Mouse (Mus musculus): Measurements from ENCODE around the gene D630039A03Rik. TPM values are rescaled to one million over a fixed set of nuclear protein-coding genes. Genes with fewer than 3 reads are reported as not detected.

Gene D630039A03Rik
- polyA plus RNA-seq, 1 experiment: 0.01 TPM

DNA sequence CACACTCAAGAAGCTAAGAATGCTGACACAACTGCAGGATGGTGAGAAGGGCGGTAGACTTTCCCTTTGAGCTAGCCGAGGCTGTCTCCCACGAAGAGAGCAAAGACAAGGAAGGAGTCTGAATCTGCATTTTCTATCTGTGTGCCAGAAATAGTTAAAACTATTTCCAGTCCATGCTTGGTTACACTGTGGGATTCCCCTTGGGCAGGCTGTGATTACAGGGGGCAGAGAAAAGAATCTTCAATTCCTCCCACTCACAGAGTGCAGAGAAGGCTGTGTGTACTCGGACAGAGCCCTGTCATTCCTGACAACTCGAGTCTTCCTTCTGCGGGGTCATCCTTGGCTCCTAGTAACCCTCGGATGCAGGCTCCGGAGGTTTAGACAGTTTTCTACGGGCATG, 49.1 kb downstream of the D630039A03Rik start:
- H3K79me2 ChIP-seq (ENCODE audit: control insufficient read depth, insufficient read depth): peaks cover 78% of the 10 kb centered on the region
- H3K27me3 ChIP-seq (ENCODE audit: control insufficient read depth, insufficient read depth, insufficient read length): no peaks in the 10 kb centered on the region
- no peak overlapping the region for H3K4me3 ChIP-seq
- no peak overlapping the region for H3K4me2 ChIP-seq (ENCODE audit: low read depth)
- no peak overlapping the region for H3ac ChIP-seq (ENCODE audit: control insufficient read depth, insufficient read length)
- TF ChIP-seq TCF12 (IDR thresholded peaks at IDR 0.05; ENCODE audit: insufficient read depth, poor library complexity, severe bottlenecking): no peak
- no peak for TF ChIP-seq MYOG (IDR thresholded peaks at IDR 0.05; ENCODE audit: control insufficient read depth in 1 of 3, insufficient read depth in 1 of 3, insufficient read length in 2 of 3, low read depth in 2 of 3)
- no peak for TF ChIP-seq REST (IDR thresholded peaks at IDR 0.05; ENCODE audit: insufficient read depth, insufficient read length)
- TF ChIP-seq CEBPB (IDR thresholded peaks at IDR 0.05; ENCODE audit: insufficient read depth, poor library complexity, severe bottlenecking): no peak
- TF ChIP-seq TCF3 (IDR thresholded peaks at IDR 0.05; ENCODE audit: insufficient read length, low read depth): no peak
- peaks cover 5% of the 10 kb centered on the region for H3K36me3 ChIP-seq (ENCODE audit: control insufficient read depth, insufficient read depth)

DNA sequence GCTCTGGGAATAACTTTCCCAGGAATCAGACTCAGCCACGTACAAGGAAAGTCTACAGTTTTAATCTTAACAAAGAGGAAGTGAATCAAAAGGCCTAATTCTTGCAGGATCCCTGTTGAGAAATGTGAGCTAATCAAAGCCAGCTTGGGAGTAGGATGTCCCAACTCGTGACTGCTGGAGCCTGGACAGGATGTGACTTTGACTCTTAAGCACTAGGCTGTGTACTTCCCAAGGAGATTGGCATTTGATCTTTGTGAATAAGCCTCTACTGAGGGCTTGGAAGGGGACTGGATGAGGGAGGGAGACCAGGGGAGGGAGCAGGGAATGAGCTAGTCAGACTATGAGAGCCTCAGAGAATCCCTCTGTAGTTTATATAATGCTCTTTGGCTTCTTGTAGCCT, 50.0 kb downstream of the D630039A03Rik start:
- Histone ChIP-seq H3K4me2 (ENCODE audit: low read depth) (no peak overlapping the region), H3K27me3 (ENCODE audit: control insufficient read depth, insufficient read depth, insufficient read length) (no peaks in the 10 kb centered on the region), H3ac (ENCODE audit: control insufficient read depth, insufficient read length) (no peak overlapping the region), H3K36me3 (ENCODE audit: control insufficient read depth, insufficient read depth) (peaks cover 5% of the 10 kb centered on the region), H3K79me2 (ENCODE audit: control insufficient read depth, insufficient read depth) (peaks cover 83% of the 10 kb centered on the region), H3K4me3 (no peak overlapping the region)
- no peak for TF ChIP-seq MYOG (IDR thresholded peaks at IDR 0.05; ENCODE audit: control insufficient read depth in 1 of 3, insufficient read depth in 1 of 3, insufficient read length in 2 of 3, low read depth in 2 of 3)
- TF ChIP-seq USF1 (IDR thresholded peaks at IDR 0.05; ENCODE audit: low read depth): no peak
- no peak for TF ChIP-seq REST (IDR thresholded peaks at IDR 0.05; ENCODE audit: insufficient read depth, insufficient read length)
- no peak for TF ChIP-seq CEBPB (IDR thresholded peaks at IDR 0.05; ENCODE audit: insufficient read depth, poor library complexity, severe bottlenecking)
- TF ChIP-seq MAX (IDR thresholded peaks at IDR 0.05; ENCODE audit: low read depth): no peak
- no peak for TF ChIP-seq SRF (IDR thresholded peaks at IDR 0.05; ENCODE audit: control insufficient read depth, insufficient read length, low read depth)
- TF ChIP-seq POLR2AphosphoS2 (IDR thresholded peaks at IDR 0.05; ENCODE audit: insufficient read length, low read depth): no peak
- TF ChIP-seq E2F4 (IDR thresholded peaks at IDR 0.05; ENCODE audit: insufficient read depth): no peak
- no peak for TF ChIP-seq TCF12 (IDR thresholded peaks at IDR 0.05; ENCODE audit: insufficient read depth, poor library complexity, severe bottlenecking)
- TF ChIP-seq TCF3 (IDR thresholded peaks at IDR 0.05; ENCODE audit: insufficient read length, low read depth): no peak
- TF ChIP-seq POLR2A (IDR thresholded peaks at IDR 0.05; ENCODE audit: insufficient read length, low read depth): no peak
- no peak for TF ChIP-seq MYOD1 (IDR thresholded peaks at IDR 0.05; ENCODE audit: control insufficient read depth in 1 of 3, insufficient read length in 2 of 3, low read depth in 2 of 3)

- H3K27me3 ChIP-seq (ENCODE audit: control insufficient read depth, insufficient read depth, insufficient read length): no peaks in the 10 kb centered on the region
- H3K4me3 ChIP-seq: no peak overlapping the region
- H3ac ChIP-seq (ENCODE audit: control insufficient read depth, insufficient read length): no peak overlapping the region
- H3K4me2 ChIP-seq (ENCODE audit: low read depth): no peak overlapping the region
- H3K79me2 ChIP-seq (ENCODE audit: control insufficient read depth, insufficient read depth): peaks cover 95% of the 10 kb centered on the region
- H3K36me3 ChIP-seq (ENCODE audit: control insufficient read depth, insufficient read depth): peaks cover 14% of the 10 kb centered on the region
- TF ChIP-seq USF1 (IDR thresholded peaks at IDR 0.05; ENCODE audit: low read depth): no peak
- TF ChIP-seq POLR2A (IDR thresholded peaks at IDR 0.05; ENCODE audit: insufficient read length, low read depth): no peak
- TF ChIP-seq MYOG (IDR thresholded peaks at IDR 0.05; ENCODE audit: control insufficient read depth in 1 of 3, insufficient read depth in 1 of 3, insufficient read length in 2 of 3, low read depth in 2 of 3): no peak
- no peak for TF ChIP-seq CEBPB (IDR thresholded peaks at IDR 0.05; ENCODE audit: insufficient read depth, poor library complexity, severe bottlenecking)
These were observed 53.7 kb downstream of the D630039A03Rik start for GRCm38 (mm10) chr4:57862269-57862986.

DNA sequence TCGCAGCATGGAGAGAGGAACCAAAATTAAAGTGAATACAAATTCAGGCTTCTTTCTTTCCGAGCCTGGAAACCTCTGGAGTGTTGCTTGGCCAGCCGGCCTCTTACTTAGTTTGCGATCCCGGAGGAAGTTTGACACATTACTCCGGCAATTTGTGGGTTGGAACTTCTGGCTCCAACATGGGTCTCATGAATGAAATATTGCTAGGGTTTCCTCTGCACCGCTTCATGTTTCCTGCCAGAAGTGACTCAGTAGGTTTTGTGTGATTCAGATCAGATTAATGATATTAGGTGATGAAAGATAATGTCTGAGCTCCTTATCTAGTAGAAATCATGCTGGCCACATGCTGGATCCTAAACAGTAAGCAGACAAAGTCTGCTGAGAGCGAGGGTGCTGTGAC, 54.2 kb downstream of the D630039A03Rik start:
- peak overlapping the region; percentile 53 for H3K4me2 ChIP-seq (ENCODE audit: low read depth)
- no peak overlapping the region for H3ac ChIP-seq (ENCODE audit: control insufficient read depth, insufficient read length)
- H3K36me3 ChIP-seq (ENCODE audit: control insufficient read depth, insufficient read depth): peaks cover 19% of the 10 kb centered on the region
- H3K79me2 ChIP-seq (ENCODE audit: control insufficient read depth, insufficient read depth): peaks cover 95% of the 10 kb centered on the region
- no peaks in the 10 kb centered on the region for H3K27me3 ChIP-seq (ENCODE audit: control insufficient read depth, insufficient read depth, insufficient read length)
- no peak for TF ChIP-seq MYOD1 (IDR thresholded peaks at IDR 0.05; ENCODE audit: control insufficient read depth in 1 of 3, insufficient read length in 2 of 3, low read depth in 2 of 3)
- TF ChIP-seq POLR2A (IDR thresholded peaks at IDR 0.05; ENCODE audit: insufficient read length, low read depth): no peak
- no peak for TF ChIP-seq SRF (IDR thresholded peaks at IDR 0.05; ENCODE audit: control insufficient read depth, insufficient read length, low read depth)
- no peak for TF ChIP-seq TCF3 (IDR thresholded peaks at IDR 0.05; ENCODE audit: insufficient read length, low read depth)
- no peak overlapping the region for H3K4me3 ChIP-seq

DNA sequence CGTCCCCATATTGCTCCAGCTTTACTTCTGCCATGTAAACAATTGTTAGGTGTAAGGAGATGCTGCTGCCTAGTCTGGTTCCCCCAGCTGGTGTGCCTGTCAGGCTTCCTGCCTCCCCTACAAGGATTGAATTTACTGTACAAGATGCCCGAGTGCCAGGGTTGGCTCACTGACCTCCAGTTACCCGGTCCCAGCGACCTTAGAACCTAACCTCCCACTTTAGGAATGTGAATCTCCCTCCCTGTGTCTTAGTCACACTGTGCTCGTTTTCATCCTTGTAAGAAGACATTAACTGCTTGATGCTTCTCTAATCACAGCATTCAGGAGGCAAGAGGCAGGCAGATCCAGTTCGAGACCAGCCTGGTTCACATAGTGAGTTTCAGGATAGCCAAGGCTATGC, 54.9 kb downstream of the D630039A03Rik start:
- Histone ChIP-seq H3K79me2 (ENCODE audit: control insufficient read depth, insufficient read depth) (peaks cover 95% of the 10 kb centered on the region), H3K4me2 (ENCODE audit: low read depth) (peak overlapping the region; percentile 53), H3ac (ENCODE audit: control insufficient read depth, insufficient read length) (no peak overlapping the region), H3K27me3 (ENCODE audit: control insufficient read depth, insufficient read depth, insufficient read length) (no peaks in the 10 kb centered on the region), H3K36me3 (ENCODE audit: control insufficient read depth, insufficient read depth) (peaks cover 26% of the 10 kb centered on the region), H3K4me3 (no peak overlapping the region)
- no peak for TF ChIP-seq SRF (IDR thresholded peaks at IDR 0.05; ENCODE audit: control insufficient read depth, insufficient read length, low read depth)
- TF ChIP-seq MYOD1 (IDR thresholded peaks at IDR 0.05; ENCODE audit: control insufficient read depth in 1 of 3, insufficient read length in 2 of 3, low read depth in 2 of 3): peak in 1 of 3 experiments; percentile 10

Measured in myocyte (in vitro differentiated cells).